10 mouse cellular contexts compared by ENCODE assay signal in genomic region chr5:127481416-127481815, GRCm38 (mm10).
DNase-seq lines count a peak whose midpoint lies in the region; ATAC-seq and TF ChIP-seq lines count a peak whose summit lies in the region.
"Had no signal": no experiment of that assay in that cellular context is flagged by ENCODE, and none has a peak within 500 bp of the region (broad histone marks: within the 10 kb centered on the region; RNA-seq: fewer than 3 reads in every experiment).

No protein-coding gene starts in this region.

- peak; percentile 67 for TF ChIP-seq CTCF in E14TG2a.4 (conservative IDR thresholded peaks at IDR 0.05; ENCODE audit: low read length)

- no peak overlapping the region for H3K4me2 ChIP-seq in neural tube, embryonic 11.5 days (ENCODE audit: low read depth)
- H3K4me2 ChIP-seq: embryonic facial prominence, embryonic 13.5 days; neural tube, embryonic 12.5 days had no signal

- peak; percentile 73 to 74 for DNase-seq in layer of hippocampus, postnatal 10 days (ENCODE audit: low spot score in 2 of 2)
- DNase-seq in layer of hippocampus, adult 9-11 months = no peak
- DNase-seq in adrenal gland, adult (ENCODE audit: inconsistent age in 2 of 2, low spot score in 1 of 2) = peak; percentile 41 to 83
- DNase-seq in embryo, embryonic 10 days (ENCODE audit: low spot score) = peak; percentile 75
- peak; percentile 45 for DNase-seq in kidney, adult 9 months
- DNase-seq in neural tube, embryonic 11.5 days (ENCODE audit: low spot score) = peak; percentile 65
- DNase-seq in T-cell, adult 2 months (ENCODE audit: low spot score) = no peak

- WGBS in neural tube, embryonic 11.5 days = 36% methylated on average over 5 of the region's 5 CpGs

- H3K27me3 ChIP-seq in E14TG2a.4 (ENCODE audit: insufficient read depth, low read length) = peaks cover 16% of the 10 kb centered on the region
- H3K27me3 ChIP-seq in neural tube, embryonic 11.5 days (ENCODE audit: control insufficient read depth, insufficient read depth, low read length) = no peaks in the 10 kb centered on the region
- H3K27me3 ChIP-seq: embryonic facial prominence, embryonic 13.5 days had no signal

- no peak overlapping the region for H3K9ac ChIP-seq in neural tube, embryonic 11.5 days (ENCODE audit: low read length)
- H3K9ac ChIP-seq: embryonic facial prominence, embryonic 13.5 days; neural tube, embryonic 12.5 days had no signal

- H3K36me3 ChIP-seq in E14TG2a.4 (ENCODE audit: insufficient read depth, low read length) = no peaks in the 10 kb centered on the region
- H3K36me3 ChIP-seq in neural tube, embryonic 11.5 days (ENCODE audit: control insufficient read depth, insufficient read depth, low read length) = no peaks in the 10 kb centered on the region
- H3K36me3 ChIP-seq: neural tube, embryonic 12.5 days had no signal

- H3K4me3 ChIP-seq in E14TG2a.4 (replicated peaks; ENCODE audit: low read length) = no peak overlapping the region
- H3K4me3 ChIP-seq in neural tube, embryonic 11.5 days (ENCODE audit: low read depth, low read length) = no peak overlapping the region
- H3K4me3 ChIP-seq: embryonic facial prominence, embryonic 13.5 days; neural tube, embryonic 12.5 days had no signal

- H3K4me1 ChIP-seq in E14TG2a.4 (replicated peaks; ENCODE audit: low read depth, low read length) = peaks cover 18% of the 10 kb centered on the region
- peaks cover 18% of the 10 kb centered on the region for H3K4me1 ChIP-seq in neural tube, embryonic 11.5 days (ENCODE audit: control insufficient read depth, insufficient read depth, low read length)

- ATAC-seq in neural tube, embryonic 11.5 days (ENCODE audit: insufficient read depth, low FRiP score, low TSS enrichment) = no peak

- H3K27ac ChIP-seq in neural tube, embryonic 11.5 days (ENCODE audit: low read depth, low read length) = no peak overlapping the region
- H3K27ac ChIP-seq: embryonic facial prominence, embryonic 13.5 days; neural tube, embryonic 12.5 days had no signal

- peaks cover 26% of the 10 kb centered on the region for H3K9me3 ChIP-seq in E14TG2a.4 (ENCODE audit: low read length)
- H3K9me3 ChIP-seq in neural tube, embryonic 11.5 days (ENCODE audit: control insufficient read depth, low read length) = no peaks in the 10 kb centered on the region
- H3K9me3 ChIP-seq: embryonic facial prominence, embryonic 13.5 days; neural tube, embryonic 12.5 days had no signal

Comparison
In these comparisons a context has a peak if more than half of its experiments do, and no peak if none do; other contexts are left out.
1. DNase-seq: peak in layer of hippocampus, postnatal 10 days (2 of 2), adrenal gland, adult (2 of 2), embryo, embryonic 10 days (single experiment), kidney, adult 9 months (single experiment) and neural tube, embryonic 11.5 days (single experiment); none in layer of hippocampus, adult 9-11 months (single experiment) and T-cell, adult 2 months (single experiment).